Mouse (Mus musculus): ENCODE measurements around the gene Gas6. TPM values are rescaled to one million over a fixed set of nuclear protein-coding genes. Genes with fewer than 3 reads are reported as not detected.

The Gas6 gene
- polyA plus RNA-seq (2016; fragmentation: Nextera tagmentation; extraction: Ambion mirVana): 12.1 and 12.5 TPM in 2 replicates

DNA sequence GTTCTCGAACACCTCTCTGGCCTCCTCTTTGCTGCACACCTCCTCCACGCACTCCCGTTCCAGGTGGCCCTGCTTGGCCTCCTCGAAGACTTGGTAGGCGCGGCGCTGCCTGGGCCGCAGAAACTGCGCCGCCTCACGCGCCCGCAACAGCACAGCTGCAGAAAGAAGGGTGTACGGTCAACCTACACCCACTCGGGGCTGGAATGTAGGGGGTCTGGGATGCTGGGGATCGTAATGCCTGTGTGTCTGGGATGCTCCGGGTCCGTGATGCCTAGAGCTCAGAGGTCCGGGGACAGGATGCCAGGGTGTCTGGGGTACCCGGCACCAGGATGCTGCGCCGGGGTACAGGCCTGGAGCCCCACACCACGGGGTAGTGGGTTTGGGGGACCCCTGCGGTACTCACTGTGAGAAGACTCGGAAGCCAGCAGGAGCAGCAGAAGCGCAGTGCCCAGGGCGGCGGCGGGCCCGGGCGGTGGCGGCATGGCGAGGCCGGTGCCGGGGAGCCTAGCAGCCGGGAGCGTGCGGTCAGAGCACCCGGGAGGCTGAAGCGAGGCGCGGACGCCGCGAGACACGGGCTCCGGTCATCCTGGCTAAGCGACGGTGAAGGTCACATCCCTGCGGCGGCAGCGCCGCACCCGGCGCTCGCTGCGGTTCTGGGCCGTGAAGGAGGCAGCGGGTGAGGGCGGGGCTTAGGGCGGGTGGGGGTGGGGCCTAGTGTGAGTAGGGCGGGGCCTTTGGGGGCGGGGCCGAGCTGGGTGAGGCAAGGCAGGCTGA is at the start of gene Gas6:
TSS of gene Gas6 (minus strand) at position 633 of the 774 bp plus-strand sequence.
- Histone ChIP-seq H3K27me3 (peaks cover 42% of the 10 kb centered on the region), H3K9me3 (no peaks in the 10 kb centered on the region), H3K27ac (no peak within 1 kb of the TSS), H3K9ac (peak within 1 kb of the TSS; percentile 50; the same call in 1 of the 2 replicates), H3K4me1 (peaks cover 29% of the 10 kb centered on the region), H3K4me2 (replicated peaks) (peak within 1 kb of the TSS; percentile 90), H3K4me3 (peak within 1 kb of the TSS; percentile 58), H3K36me3 (no peaks in the 10 kb centered on the region)
- peak; percentile 62 for ATAC-seq (ENCODE audit: insufficient number of reproducible peaks, insufficient read depth, low FRiP score, low TSS enrichment)
- WGBS: 1% methylated on average over 62 of the region's 64 CpGs

GRCm38 (mm10) chr8:13541526-13541925 is 47.2 kb upstream of the Gas6 start:
- no peak overlapping the region for H3K27ac ChIP-seq
- no peak overlapping the region for H3K4me3 ChIP-seq
- H3K36me3 ChIP-seq: no peaks in the 10 kb centered on the region
- H3K4me2 ChIP-seq (replicated peaks): no peak overlapping the region
- no peaks in the 10 kb centered on the region for H3K9me3 ChIP-seq
- no peaks in the 10 kb centered on the region for H3K4me1 ChIP-seq
- ATAC-seq (ENCODE audit: insufficient number of reproducible peaks, insufficient read depth, low FRiP score, low TSS enrichment): no peak
- WGBS: 74% methylated on average over 5 of the region's 5 CpGs
- no peak overlapping the region for H3K9ac ChIP-seq
- no peaks in the 10 kb centered on the region for H3K27me3 ChIP-seq

- Histone ChIP-seq H3K9me3 (no peaks in the 10 kb centered on the region), H3K4me1 (no peaks in the 10 kb centered on the region)
- 85% methylated on average over 5 of the region's 5 CpGs for WGBS
These were observed 45.8 kb upstream of the Gas6 start for GRCm38 (mm10) chr8:13540122-13540521.

DNA sequence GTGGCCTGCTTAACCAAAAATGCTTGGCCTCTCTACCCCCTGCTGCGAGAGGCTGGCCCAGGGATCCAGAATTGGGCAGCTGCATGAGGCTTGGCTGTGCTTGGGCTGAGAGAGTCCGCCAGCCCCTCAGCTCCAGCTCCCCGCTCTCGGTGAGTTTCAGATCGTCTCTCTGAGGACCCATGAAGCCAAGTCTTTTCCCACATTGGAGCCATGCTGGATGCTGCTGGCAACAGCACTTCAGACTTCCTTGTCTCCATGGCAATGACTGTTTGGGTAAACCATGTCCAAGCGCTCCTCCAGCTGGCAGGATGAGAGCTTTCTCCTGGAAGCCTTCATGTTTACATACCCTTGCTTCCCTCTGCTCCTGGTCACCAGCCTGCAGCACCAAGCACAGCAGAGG is 44.5 kb upstream of the Gas6 start:
- Histone ChIP-seq H3K4me3 (no peak overlapping the region), H3K9me3 (no peaks in the 10 kb centered on the region), H3K4me2 (replicated peaks) (no peak overlapping the region), H3K27ac (no peak overlapping the region), H3K27me3 (no peaks in the 10 kb centered on the region), H3K36me3 (no peaks in the 10 kb centered on the region), H3K9ac (no peak overlapping the region), H3K4me1 (no peaks in the 10 kb centered on the region)
- WGBS: 73% methylated on average over 6 of the region's 6 CpGs
- no peak for ATAC-seq (ENCODE audit: insufficient number of reproducible peaks, insufficient read depth, low FRiP score, low TSS enrichment)

More at GRCm38 (mm10) chr8:13540122-13540521, 45.8 kb upstream of the Gas6 start:
- no peak overlapping the region for H3K4me3 ChIP-seq
- H3K4me2 ChIP-seq (replicated peaks): no peak overlapping the region
- H3K27me3 ChIP-seq: no peaks in the 10 kb centered on the region
- no peak for ATAC-seq (ENCODE audit: insufficient number of reproducible peaks, insufficient read depth, low FRiP score, low TSS enrichment)
- H3K9ac ChIP-seq: no peak overlapping the region
- no peaks in the 10 kb centered on the region for H3K36me3 ChIP-seq
- H3K27ac ChIP-seq: no peak overlapping the region

DNA sequence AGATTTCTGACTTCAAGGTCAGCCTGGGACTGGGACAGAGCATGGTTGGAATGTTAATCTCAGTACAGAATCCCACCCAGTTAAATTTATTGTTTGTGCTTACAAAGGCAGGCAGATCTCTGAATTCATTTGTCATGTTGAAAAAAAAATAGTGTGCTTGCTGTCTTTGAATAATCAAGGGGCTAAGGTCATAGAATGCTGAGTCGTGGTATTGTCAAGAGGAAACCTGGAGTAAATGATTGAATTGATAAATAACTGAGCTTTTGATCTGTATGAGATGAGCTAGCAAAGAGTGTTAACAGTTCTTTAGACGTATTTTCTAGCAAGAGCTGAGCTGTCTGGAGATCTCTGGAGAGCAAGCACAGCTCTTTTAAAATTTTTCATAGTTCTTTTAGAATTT is 42.8 kb upstream of the Gas6 start:
- ATAC-seq (ENCODE audit: insufficient number of reproducible peaks, insufficient read depth, low FRiP score, low TSS enrichment): no peak
- H3K4me1 ChIP-seq: no peaks in the 10 kb centered on the region
- no peak overlapping the region for H3K4me2 ChIP-seq (replicated peaks)
- H3K27me3 ChIP-seq: no peaks in the 10 kb centered on the region
- H3K9ac ChIP-seq: no peak overlapping the region
- H3K36me3 ChIP-seq: no peaks in the 10 kb centered on the region
- no peaks in the 10 kb centered on the region for H3K9me3 ChIP-seq
- no peak overlapping the region for H3K27ac ChIP-seq
- no peak overlapping the region for H3K4me3 ChIP-seq
- 58% methylated on average over 2 of the region's 2 CpGs for WGBS

DNA sequence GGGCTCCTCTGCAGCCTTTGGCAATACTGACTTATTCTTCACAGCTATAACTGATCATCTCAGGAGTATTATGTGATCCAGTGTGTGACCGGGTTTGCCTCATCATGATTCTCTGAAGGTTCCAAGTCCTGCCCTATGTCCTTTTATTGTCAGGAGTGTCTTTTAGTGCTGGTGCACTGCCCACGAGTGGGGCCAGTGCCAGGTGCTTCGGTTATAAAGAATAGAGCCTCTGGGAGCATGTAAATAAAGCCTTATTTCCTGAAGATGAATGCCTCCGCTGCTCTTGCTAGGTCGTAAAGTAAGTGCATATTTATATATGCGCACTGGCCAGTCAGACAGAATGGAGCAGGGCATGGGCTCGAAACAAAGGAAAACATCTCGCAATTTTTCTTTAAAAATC is 38.8 kb upstream of the Gas6 start:
- 86% methylated on average over 8 of the region's 8 CpGs for WGBS
- Histone ChIP-seq H3K4me1 (no peaks in the 10 kb centered on the region), H3K36me3 (no peaks in the 10 kb centered on the region), H3K4me2 (replicated peaks) (no peak overlapping the region), H3K27ac (no peak overlapping the region), H3K27me3 (no peaks in the 10 kb centered on the region), H3K4me3 (no peak overlapping the region), H3K9me3 (no peaks in the 10 kb centered on the region), H3K9ac (no peak overlapping the region)
- no peak for ATAC-seq (ENCODE audit: insufficient number of reproducible peaks, insufficient read depth, low FRiP score, low TSS enrichment)

GRCm38 (mm10) chr8:13531602-13532171 is 37.4 kb upstream of the Gas6 start:
- Histone ChIP-seq H3K9ac (no peak overlapping the region), H3K4me1 (no peaks in the 10 kb centered on the region), H3K27ac (no peak overlapping the region), H3K9me3 (no peaks in the 10 kb centered on the region), H3K27me3 (no peaks in the 10 kb centered on the region), H3K36me3 (no peaks in the 10 kb centered on the region), H3K4me3 (no peak overlapping the region), H3K4me2 (replicated peaks) (no peak overlapping the region)
- 81% methylated on average over 9 of the region's 9 CpGs for WGBS
- no peak for ATAC-seq (ENCODE audit: insufficient number of reproducible peaks, insufficient read depth, low FRiP score, low TSS enrichment)

- H3K27me3 ChIP-seq: no peaks in the 10 kb centered on the region
- H3K4me2 ChIP-seq (replicated peaks): no peak overlapping the region
- H3K36me3 ChIP-seq: no peaks in the 10 kb centered on the region
- no peak overlapping the region for H3K4me3 ChIP-seq
- H3K27ac ChIP-seq: no peak overlapping the region
- no peak overlapping the region for H3K9ac ChIP-seq
- H3K9me3 ChIP-seq: no peaks in the 10 kb centered on the region
- no peaks in the 10 kb centered on the region for H3K4me1 ChIP-seq
- 56% methylated on average over 5 of the region's 5 CpGs for WGBS
- ATAC-seq (ENCODE audit: insufficient number of reproducible peaks, insufficient read depth, low FRiP score, low TSS enrichment): no peak
These were observed 36.7 kb upstream of the Gas6 start for GRCm38 (mm10) chr8:13530941-13531340.

- H3K4me3 ChIP-seq: no peak overlapping the region
- no peaks in the 10 kb centered on the region for H3K9me3 ChIP-seq
- no peak for ATAC-seq (ENCODE audit: insufficient number of reproducible peaks, insufficient read depth, low FRiP score, low TSS enrichment)
- no peak overlapping the region for H3K4me2 ChIP-seq (replicated peaks)
- no peaks in the 10 kb centered on the region for H3K4me1 ChIP-seq
- no peaks in the 10 kb centered on the region for H3K27me3 ChIP-seq
- no peaks in the 10 kb centered on the region for H3K36me3 ChIP-seq
- WGBS: 91% methylated on average over 3 of the region's 3 CpGs
- H3K9ac ChIP-seq: no peak overlapping the region
- H3K27ac ChIP-seq: no peak overlapping the region
These were observed 36.1 kb upstream of the Gas6 start for GRCm38 (mm10) chr8:13530401-13530800.

GRCm38 (mm10) chr8:13529891-13530316 is 35.6 kb upstream of the Gas6 start:
- Histone ChIP-seq H3K36me3 (no peaks in the 10 kb centered on the region), H3K27me3 (no peaks in the 10 kb centered on the region), H3K27ac (no peak overlapping the region), H3K4me3 (no peak overlapping the region), H3K4me2 (replicated peaks) (no peak overlapping the region), H3K9me3 (no peaks in the 10 kb centered on the region), H3K4me1 (no peaks in the 10 kb centered on the region), H3K9ac (no peak overlapping the region)
- WGBS: 78% methylated on average over 7 of the region's 7 CpGs
- ATAC-seq (ENCODE audit: insufficient number of reproducible peaks, insufficient read depth, low FRiP score, low TSS enrichment): no peak

DNA sequence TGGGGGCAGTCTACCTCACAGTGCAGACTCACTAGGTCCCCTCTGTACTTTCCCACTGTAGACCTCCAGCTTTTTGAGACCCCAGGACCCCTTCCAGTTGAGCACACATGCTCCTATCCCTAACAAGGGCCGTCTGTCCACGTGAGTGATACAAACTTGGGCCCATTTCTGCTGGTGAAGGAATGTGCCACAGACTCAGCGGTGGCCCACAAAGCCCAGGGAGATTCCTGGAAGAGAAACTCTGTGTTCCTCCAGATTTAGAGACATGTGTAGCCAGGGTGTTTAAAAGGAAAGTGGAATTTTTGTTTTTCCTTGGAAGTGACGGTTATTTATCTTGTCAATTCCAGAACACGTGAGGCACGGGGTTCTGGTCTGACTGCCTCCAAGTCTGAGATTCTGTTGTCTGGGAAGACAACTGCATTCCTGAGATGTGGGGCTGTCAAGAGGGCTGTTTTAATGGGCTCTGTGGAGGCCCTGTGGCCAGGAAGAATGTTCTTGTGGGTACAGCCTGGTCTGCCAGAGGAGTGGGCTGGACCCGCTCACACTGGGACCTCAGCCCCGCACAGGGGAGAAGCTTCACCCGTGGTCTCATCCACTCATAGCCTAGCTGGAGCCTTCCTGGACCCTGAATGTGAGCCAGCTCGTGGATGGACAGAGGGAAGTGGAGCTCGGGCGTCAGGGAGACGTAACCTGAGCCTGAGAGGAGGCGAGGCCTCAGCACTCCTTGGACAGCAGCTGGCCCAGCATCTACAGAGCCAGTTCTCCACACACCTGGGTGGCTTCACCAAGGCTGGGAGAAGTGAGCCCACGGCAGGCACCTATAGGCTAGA is 34.9 kb upstream of the Gas6 start:
- no peaks in the 10 kb centered on the region for H3K4me1 ChIP-seq
- no peak overlapping the region for H3K27ac ChIP-seq
- ATAC-seq (ENCODE audit: insufficient number of reproducible peaks, insufficient read depth, low FRiP score, low TSS enrichment): peak; percentile 52; the same call in 1 of the 2 replicates
- H3K9me3 ChIP-seq: no peaks in the 10 kb centered on the region
- H3K4me3 ChIP-seq: no peak overlapping the region
- H3K4me2 ChIP-seq (replicated peaks): no peak overlapping the region
- H3K36me3 ChIP-seq: no peaks in the 10 kb centered on the region
- 55% methylated on average over 15 of the region's 15 CpGs for WGBS
- H3K27me3 ChIP-seq: no peaks in the 10 kb centered on the region
- no peak overlapping the region for H3K9ac ChIP-seq
